Mouse (Mus musculus): ENCODE data around the gene 1500009C09Rik. TPM values are rescaled to one million over a fixed set of nuclear protein-coding genes. Genes with fewer than 3 reads are reported as not detected.

The 1500009C09Rik gene
- total and polyA plus RNA-seq, 3 experiments = 0.08 TPM; not detected in 2

- intact Hi-C loops (cut with DNase I) = no loop called here
- DNase-seq = no peak
- Histone ChIP-seq H3K9ac (ENCODE audit: low read depth, low read length) (no peak overlapping the region), H3K4me1 (ENCODE audit: control insufficient read depth, insufficient read depth, low read length) (no peaks in the 10 kb centered on the region), H3K79me2 (replicated peaks; ENCODE audit: control insufficient read depth, insufficient read depth, low read length) (no peaks in the 10 kb centered on the region), H3K27me3 (ENCODE audit: control insufficient read depth, insufficient read depth, low read length) (peaks cover 5% of the 10 kb centered on the region; the same call in 1 of the 2 replicates), H3K36me3 (ENCODE audit: control insufficient read depth, insufficient read depth, low read length) (no peaks in the 10 kb centered on the region), H3K4me3 (no peak overlapping the region), H3K27ac (no peak overlapping the region)
- 27% methylated on average over 6 of the region's 7 CpGs for WGBS
- TF ChIP-seq EP300 (IDR thresholded peaks at IDR 0.05; ENCODE audit: insufficient read depth, low read depth, low read length) (no peak), CTCF (IDR thresholded peaks at IDR 0.05) (no peak), POLR2A (IDR thresholded peaks at IDR 0.05; ENCODE audit: insufficient read depth, low read depth, low read length) (no peak)
These were observed 28.9 kb upstream of the 1500009C09Rik start for GRCm38 (mm10) chr15:82223251-82223650.

GRCm38 (mm10) chr15:82223657-82224601 lies 28.3 kb upstream of the 1500009C09Rik start, which contains the start of gene Tnfrsf13c:
Tnfrsf13c (minus strand) TSS chr15:82224369.
- peak within 1 kb of the TSS; percentile 24; the same call in 1 of the 2 replicates for H3K4me3 ChIP-seq
- H3K27me3 ChIP-seq (ENCODE audit: control insufficient read depth, insufficient read depth, low read length) = peaks cover 5% of the 10 kb centered on the region; the same call in 1 of the 2 replicates
- no peaks in the 10 kb centered on the region for H3K79me2 ChIP-seq (replicated peaks; ENCODE audit: control insufficient read depth, insufficient read depth, low read length)
- H3K4me1 ChIP-seq (ENCODE audit: control insufficient read depth, insufficient read depth, low read length) = no peaks in the 10 kb centered on the region
- no peak for TF ChIP-seq EP300 (IDR thresholded peaks at IDR 0.05; ENCODE audit: insufficient read depth, low read depth, low read length)
- TF ChIP-seq CTCF (IDR thresholded peaks at IDR 0.05) = no peak
- TF ChIP-seq POLR2A (IDR thresholded peaks at IDR 0.05; ENCODE audit: insufficient read depth, low read depth, low read length) = no peak
- peak within 1 kb of the TSS; percentile 17; the same call in 1 of the 2 replicates for H3K9ac ChIP-seq (ENCODE audit: low read depth, low read length)
- no peaks in the 10 kb centered on the region for H3K36me3 ChIP-seq (ENCODE audit: control insufficient read depth, insufficient read depth, low read length)
- peak; percentile 53 to 75 for DNase-seq
- H3K27ac ChIP-seq = no peak within 1 kb of the TSS
- WGBS = 1% methylated on average over 44 of the region's 44 CpGs
- intact Hi-C loops (cut with DNase I) = no loop called here

DNA sequence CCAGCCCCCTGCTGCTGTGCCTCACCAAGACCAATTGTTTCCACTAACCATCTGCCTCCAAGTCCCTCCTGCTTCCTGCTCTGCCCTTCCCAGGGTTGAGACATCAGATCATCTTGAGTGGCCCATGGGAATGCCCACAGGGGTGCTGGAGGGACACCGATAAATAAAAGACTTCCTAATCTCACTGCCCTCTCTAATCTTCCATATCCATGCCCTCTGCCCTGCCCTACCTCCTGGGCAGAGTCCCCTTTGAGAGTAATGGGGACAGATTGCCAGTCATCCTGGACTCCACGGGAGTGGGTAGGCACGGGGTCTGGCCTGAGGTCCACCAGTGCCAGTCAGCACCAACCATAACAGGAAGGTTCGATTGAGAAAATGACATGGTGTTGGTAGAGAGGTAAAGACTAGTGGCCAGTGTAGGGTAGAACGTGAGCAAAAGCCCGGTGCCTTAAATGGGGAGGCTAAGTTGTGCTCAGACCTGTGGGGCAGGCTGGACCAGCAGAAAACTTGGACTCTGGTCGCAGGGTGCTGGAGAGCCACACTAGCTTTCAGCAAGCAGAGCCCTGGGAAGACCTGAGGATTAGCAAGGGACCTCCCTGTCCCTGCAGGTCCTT lies 27.5 kb upstream of the 1500009C09Rik start:
- 35% methylated on average over 7 of the region's 7 CpGs for WGBS
- intact Hi-C loops (cut with DNase I) = no loop called here
- Histone ChIP-seq H3K4me3 (no peak overlapping the region), H3K36me3 (ENCODE audit: control insufficient read depth, insufficient read depth, low read length) (no peaks in the 10 kb centered on the region), H3K27me3 (ENCODE audit: control insufficient read depth, insufficient read depth, low read length) (peaks cover 5% of the 10 kb centered on the region; the same call in 1 of the 2 replicates), H3K9ac (ENCODE audit: low read depth, low read length) (no peak overlapping the region), H3K4me1 (ENCODE audit: control insufficient read depth, insufficient read depth, low read length) (no peaks in the 10 kb centered on the region), H3K79me2 (replicated peaks; ENCODE audit: control insufficient read depth, insufficient read depth, low read length) (no peaks in the 10 kb centered on the region), H3K27ac (no peak overlapping the region)
- DNase-seq = no peak
- no peak for TF ChIP-seq CTCF (IDR thresholded peaks at IDR 0.05)
- no peak for TF ChIP-seq POLR2A (IDR thresholded peaks at IDR 0.05; ENCODE audit: insufficient read depth, low read depth, low read length)
- no peak for TF ChIP-seq EP300 (IDR thresholded peaks at IDR 0.05; ENCODE audit: insufficient read depth, low read depth, low read length)

GRCm38 (mm10) chr15:82225769-82226168 lies 26.4 kb upstream of the 1500009C09Rik start:
- no peak overlapping the region for H3K9ac ChIP-seq (ENCODE audit: low read depth, low read length)
- no peaks in the 10 kb centered on the region for H3K79me2 ChIP-seq (replicated peaks; ENCODE audit: control insufficient read depth, insufficient read depth, low read length)
- no peak overlapping the region for H3K27ac ChIP-seq
- peaks cover 5% of the 10 kb centered on the region; the same call in 1 of the 2 replicates for H3K27me3 ChIP-seq (ENCODE audit: control insufficient read depth, insufficient read depth, low read length)
- WGBS = 84% methylated on average over 5 of the region's 5 CpGs
- no peaks in the 10 kb centered on the region for H3K36me3 ChIP-seq (ENCODE audit: control insufficient read depth, insufficient read depth, low read length)
- no peak for TF ChIP-seq CTCF (IDR thresholded peaks at IDR 0.05)
- no peak for TF ChIP-seq POLR2A (IDR thresholded peaks at IDR 0.05; ENCODE audit: insufficient read depth, low read depth, low read length)
- no peak for TF ChIP-seq EP300 (IDR thresholded peaks at IDR 0.05; ENCODE audit: insufficient read depth, low read depth, low read length)
- H3K4me1 ChIP-seq (ENCODE audit: control insufficient read depth, insufficient read depth, low read length) = no peaks in the 10 kb centered on the region
- no peak for DNase-seq
- intact Hi-C loops (cut with DNase I) = no loop called here
- H3K4me3 ChIP-seq = no peak overlapping the region

- DNase-seq = peak in 1 of 2 experiments; percentile 11
- TF ChIP-seq EP300 (IDR thresholded peaks at IDR 0.05; ENCODE audit: insufficient read depth, low read depth, low read length) (no peak), CTCF (IDR thresholded peaks at IDR 0.05) (no peak), POLR2A (IDR thresholded peaks at IDR 0.05; ENCODE audit: insufficient read depth, low read depth, low read length) (no peak)
- Histone ChIP-seq H3K36me3 (ENCODE audit: control insufficient read depth, insufficient read depth, low read length) (no peaks in the 10 kb centered on the region), H3K27me3 (ENCODE audit: control insufficient read depth, insufficient read depth, low read length) (no peaks in the 10 kb centered on the region), H3K79me2 (replicated peaks; ENCODE audit: control insufficient read depth, insufficient read depth, low read length) (no peaks in the 10 kb centered on the region), H3K4me3 (no peak overlapping the region), H3K4me1 (ENCODE audit: control insufficient read depth, insufficient read depth, low read length) (no peaks in the 10 kb centered on the region), H3K9ac (ENCODE audit: low read depth, low read length) (no peak overlapping the region), H3K27ac (no peak overlapping the region)
- 46% methylated on average over 11 of the region's 11 CpGs for WGBS
- intact Hi-C loops (cut with DNase I) = no loop called here
These were observed 22.6 kb upstream of the 1500009C09Rik start for GRCm38 (mm10) chr15:82229542-82230045.
